Mouse (Mus musculus) forebrain, embryonic 12.5 days (tissue): ENCODE measurements around the gene Hoxa13. TPM values are rescaled to one million over a fixed set of nuclear protein-coding genes. Genes with fewer than 3 reads are reported as not detected.
A peak's percentile ranks its signal among the peaks of the same experiment; 100 is the strongest.

Experiments used
- ATAC-seq: fragments of 200-750 bp; cut with Nextera tagmentation; 2 replicates; pipeline ENCODE4 v1.8.0; 2017; ENCODE audit warnings: moderate TSS enrichment; ENCODE audit not compliant: low FRiP score
- H3K27ac ChIP-seq: fragments of 300-500 bp; sonication (generic); 2 replicates; pipeline ENCODE4 v1.5.1; 2016; ENCODE audit warnings: mild to moderate bottlenecking
- H3K27me3 ChIP-seq: fragments of 300-500 bp; sonication (generic); 2 replicates; pipeline ENCODE4 v1.6.1; 2016; ENCODE audit warnings: mild to moderate bottlenecking
- H3K36me3 ChIP-seq: fragments of 300-500 bp; sonication (generic); replicated peaks from 2 replicates; pipeline ENCODE4 v1.6.1; 2016; ENCODE audit warnings: mild to moderate bottlenecking
- H3K4me1 ChIP-seq: fragments of 300-500 bp; sonication (generic); 2 replicates; pipeline ENCODE4 v1.6.1; 2016
- H3K4me2 ChIP-seq: fragments of 300-500 bp; sonication (generic); 2 replicates; pipeline ENCODE4 v1.6.1; 2016; ENCODE audit warnings: mild to moderate bottlenecking, moderate library complexity
- H3K4me3 ChIP-seq: fragments of 300-500 bp; sonication (generic); replicated peaks from 2 replicates; pipeline ENCODE4 v1.5.1; 2016; ENCODE audit warnings: mild to moderate bottlenecking
- H3K9ac ChIP-seq: fragments of 300-500 bp; sonication (generic); 2 replicates; pipeline ENCODE4 v1.6.1; 2016; ENCODE audit warnings: mild to moderate bottlenecking
- H3K9me3 ChIP-seq: fragments of 300-500 bp; sonication (generic); 2 replicates; pipeline ENCODE4 v1.6.1; 2016
- WGBS: fragments of 180-500 bp; shearing (Covaris S2); methylation state at CpG from one replicate; pipeline ENCODE4 v1.1.7; 2016; 5-methylcytosine and 5-hydroxymethylcytosine counted together
- polyA plus RNA-seq: library from polyadenylated mRNA; unstranded; fragments of >200 nt; fragmentation: Nextera tagmentation; extraction: Ambion mirVana; gene quantifications from 2 replicates; pipeline ENCODE4 v1.2.1, GENCODE M21; 2016

Gene Hoxa13
- polyA plus RNA-seq, 1 experiment from 2014 or later: not detected

GRCm38 (mm10) chr6:52267221-52267620 is 6.5 kb upstream of the Hoxa13 start:
- Histone ChIP-seq H3K4me2 (no peak overlapping the region), H3K27me3 (peaks cover 95% of the 10 kb centered on the region), H3K36me3 (no peaks in the 10 kb centered on the region), H3K4me1 (no peaks in the 10 kb centered on the region), H3K27ac (no peak overlapping the region), H3K9me3 (no peaks in the 10 kb centered on the region), H3K4me3 (no peak overlapping the region), H3K9ac (no peak overlapping the region)
- no peak for ATAC-seq
- WGBS: 14% methylated on average over 5 of the region's 5 CpGs

GRCm38 (mm10) chr6:52266666-52266985 is 5.9 kb upstream of the Hoxa13 start:
- H3K4me1 ChIP-seq: no peaks in the 10 kb centered on the region
- H3K9ac ChIP-seq: no peak overlapping the region
- ATAC-seq: no peak
- H3K4me3 ChIP-seq: no peak overlapping the region
- H3K4me2 ChIP-seq: no peak overlapping the region
- no peak overlapping the region for H3K27ac ChIP-seq
- under 1% methylated on average over 9 of the region's 9 CpGs for WGBS
- H3K27me3 ChIP-seq: peaks cover 96% of the 10 kb centered on the region
- no peaks in the 10 kb centered on the region for H3K36me3 ChIP-seq
- H3K9me3 ChIP-seq: no peaks in the 10 kb centered on the region

- H3K4me2 ChIP-seq: no peak overlapping the region
- H3K4me1 ChIP-seq: no peaks in the 10 kb centered on the region
- H3K9me3 ChIP-seq: no peaks in the 10 kb centered on the region
- WGBS: under 1% methylated on average over 19 of the region's 19 CpGs
- no peak overlapping the region for H3K4me3 ChIP-seq
- H3K9ac ChIP-seq: no peak overlapping the region
- ATAC-seq: no peak
- H3K27me3 ChIP-seq: peaks cover 96% of the 10 kb centered on the region
- H3K36me3 ChIP-seq: no peaks in the 10 kb centered on the region
- H3K27ac ChIP-seq: no peak overlapping the region
Measured at GRCm38 (mm10) chr6:52265913-52266665, 5.4 kb upstream of the Hoxa13 start.

- no peak for ATAC-seq
- H3K4me1 ChIP-seq: peaks cover 6% of the 10 kb centered on the region
- WGBS: 2% methylated on average over 18 of the region's 18 CpGs
- no peaks in the 10 kb centered on the region for H3K36me3 ChIP-seq
- H3K9me3 ChIP-seq: no peaks in the 10 kb centered on the region
- H3K27me3 ChIP-seq: peaks cover 96% of the 10 kb centered on the region
- no peak overlapping the region for H3K9ac ChIP-seq
- H3K4me2 ChIP-seq: no peak overlapping the region
- H3K4me3 ChIP-seq: no peak overlapping the region
- no peak overlapping the region for H3K27ac ChIP-seq
Measured at GRCm38 (mm10) chr6:52265306-52265912, 4.7 kb upstream of the Hoxa13 start.

GRCm38 (mm10) chr6:52264106-52264790 is 3.6 kb upstream of the Hoxa13 start:
- 3% methylated on average over 5 of the region's 5 CpGs for WGBS
- Histone ChIP-seq H3K9ac (no peak overlapping the region), H3K27ac (no peak overlapping the region), H3K27me3 (peaks cover 94% of the 10 kb centered on the region), H3K4me3 (no peak overlapping the region), H3K9me3 (no peaks in the 10 kb centered on the region), H3K36me3 (no peaks in the 10 kb centered on the region), H3K4me1 (peaks cover 10% of the 10 kb centered on the region), H3K4me2 (no peak overlapping the region)
- ATAC-seq: no peak

GRCm38 (mm10) chr6:52263321-52263585 is 2.6 kb upstream of the Hoxa13 start:
- H3K4me2 ChIP-seq: no peak overlapping the region
- no peaks in the 10 kb centered on the region for H3K36me3 ChIP-seq
- H3K9ac ChIP-seq: no peak overlapping the region
- H3K9me3 ChIP-seq: no peaks in the 10 kb centered on the region
- WGBS: 1% methylated on average over 6 of the region's 6 CpGs
- H3K4me3 ChIP-seq: no peak overlapping the region
- H3K27ac ChIP-seq: no peak overlapping the region
- H3K27me3 ChIP-seq: peaks cover 94% of the 10 kb centered on the region
- H3K4me1 ChIP-seq: peaks cover 10% of the 10 kb centered on the region
- ATAC-seq: no peak

GRCm38 (mm10) chr6:52262463-52263320 is 2.0 kb upstream of the Hoxa13 start:
- H3K36me3 ChIP-seq: no peaks in the 10 kb centered on the region
- no peak overlapping the region for H3K27ac ChIP-seq
- peaks cover 10% of the 10 kb centered on the region for H3K4me1 ChIP-seq
- no peak overlapping the region for H3K4me2 ChIP-seq
- H3K4me3 ChIP-seq: no peak overlapping the region
- 2% methylated on average over 24 of the region's 24 CpGs for WGBS
- H3K9me3 ChIP-seq: no peaks in the 10 kb centered on the region
- peaks cover 92% of the 10 kb centered on the region for H3K27me3 ChIP-seq
- ATAC-seq: no peak
- H3K9ac ChIP-seq: no peak overlapping the region

GRCm38 (mm10) chr6:52261751-52262462 is 1.2 kb upstream of the Hoxa13 start:
- ATAC-seq: no peak
- H3K9me3 ChIP-seq: no peaks in the 10 kb centered on the region
- H3K27ac ChIP-seq: no peak overlapping the region
- H3K4me3 ChIP-seq: no peak overlapping the region
- H3K4me2 ChIP-seq: no peak overlapping the region
- 4% methylated on average over 9 of the region's 9 CpGs for WGBS
- H3K4me1 ChIP-seq: peaks cover 10% of the 10 kb centered on the region
- no peaks in the 10 kb centered on the region for H3K36me3 ChIP-seq
- H3K9ac ChIP-seq: no peak overlapping the region
- peaks cover 93% of the 10 kb centered on the region for H3K27me3 ChIP-seq

- peak overlapping the region; percentile 46 for H3K4me2 ChIP-seq
- 0% methylated on average over 39 of the region's 39 CpGs for whole genome bisulfite sequencing
- no peaks in the 10 kb centered on the region for H3K9me3 ChIP-seq
- no peak overlapping the region for H3K9ac ChIP-seq
- ATAC-seq: no peak
- H3K27ac ChIP-seq: no peak overlapping the region
- peaks cover 10% of the 10 kb centered on the region for H3K4me1 ChIP-seq
- H3K36me3 ChIP-seq: no peaks in the 10 kb centered on the region
- peak overlapping the region; percentile 22; the same call in 1 of the 2 replicates for H3K4me3 ChIP-seq
- peaks cover 90% of the 10 kb centered on the region for H3K27me3 ChIP-seq
Measured at GRCm38 (mm10) chr6:52259811-52260261, 844 bp downstream of the Hoxa13 start.

GRCm38 (mm10) chr6:52259081-52259790 is 1.4 kb downstream of the Hoxa13 start:
- Histone ChIP-seq H3K27ac (no peak overlapping the region), H3K36me3 (no peaks in the 10 kb centered on the region), H3K27me3 (peaks cover 86% of the 10 kb centered on the region), H3K4me3 (no peak overlapping the region), H3K9ac (no peak overlapping the region), H3K9me3 (no peaks in the 10 kb centered on the region), H3K4me2 (no peak overlapping the region), H3K4me1 (peaks cover 10% of the 10 kb centered on the region)
- no peak for ATAC-seq
- 1% methylated on average over 25 of the region's 25 CpGs for WGBS

- peaks cover 13% of the 10 kb centered on the region for H3K4me1 ChIP-seq
- ATAC-seq: no peak
- H3K36me3 ChIP-seq: no peaks in the 10 kb centered on the region
- H3K9me3 ChIP-seq: no peaks in the 10 kb centered on the region
- no peak overlapping the region for H3K27ac ChIP-seq
- H3K27me3 ChIP-seq: peaks cover 86% of the 10 kb centered on the region
- 2% methylated on average over 6 of the region's 6 CpGs for WGBS
- no peak overlapping the region for H3K4me2 ChIP-seq
- no peak overlapping the region for H3K9ac ChIP-seq
- H3K4me3 ChIP-seq: no peak overlapping the region
Measured at GRCm38 (mm10) chr6:52256956-52257355, 3.7 kb downstream of the Hoxa13 start.
